Comparison of ENCODE assay signal across 14 mouse cellular contexts in genomic region chr3:101897377-101897974, GRCm38 (mm10). TPM values are rescaled to one million over a fixed set of nuclear protein-coding genes. Genes with fewer than 3 reads are reported as not detected.
DNase-seq lines count a peak whose midpoint lies in the region; ATAC-seq lines count a peak whose summit lies in the region.
"Had no signal": no experiment of that assay in that cellular context is flagged by ENCODE, and none has a peak within 500 bp of the region (broad histone marks: within the 10 kb centered on the region; RNA-seq: fewer than 3 reads in every experiment).

No protein-coding gene starts in this region.

- H3K4me2 ChIP-seq in forebrain, embryonic 13.5 days = no peak overlapping the region
- no peak overlapping the region for H3K4me2 ChIP-seq in forebrain, embryonic 11.5 days (ENCODE audit: low read depth, low read length, severe bottlenecking)
- H3K4me2 ChIP-seq in hindbrain, embryonic 14.5 days (replicated peaks) = no peak overlapping the region
- no peak overlapping the region for H3K4me2 ChIP-seq in neural tube, embryonic 14.5 days (ENCODE audit: low read depth, low read length)
- H3K4me2 ChIP-seq: embryonic facial prominence, embryonic 12.5 days; limb, embryonic 13.5 days; lung, embryonic 14.5 days had no signal

- no peak for DNase-seq in forebrain, embryonic 11.5 days (ENCODE audit: low spot score)
- DNase-seq in hindbrain, embryonic 14.5 days (ENCODE audit: low spot score) = no peak
- DNase-seq in hindbrain, embryonic 10.5 days (ENCODE audit: low spot score) = no peak
- DNase-seq in neural tube, embryonic 10.5 days (ENCODE audit: extremely low spot score, low spot score) = no peak
- DNase-seq in urinary bladder, adult 18-20 months (ENCODE audit: low spot score in 2 of 2) = no peak

- H3K4me1 ChIP-seq in forebrain, embryonic 13.5 days = peaks cover 7% of the 10 kb centered on the region
- no peaks in the 10 kb centered on the region for H3K4me1 ChIP-seq in forebrain, embryonic 11.5 days (replicated peaks; ENCODE audit: control insufficient read depth, insufficient read depth, low read length)
- H3K4me1 ChIP-seq in hindbrain, embryonic 14.5 days (replicated peaks; ENCODE audit: control insufficient read depth, insufficient read depth, low read length) = peaks cover 15% of the 10 kb centered on the region; the same call in 1 of the 2 replicates
- peaks cover 13% of the 10 kb centered on the region; the same call in 1 of the 2 replicates for H3K4me1 ChIP-seq in hindbrain, embryonic 10.5 days (replicated peaks)
- no peaks in the 10 kb centered on the region; the same call in 1 of the 2 replicates for H3K4me1 ChIP-seq in neural tube, embryonic 14.5 days (ENCODE audit: control insufficient read depth, insufficient read depth, low read length)
- H3K4me1 ChIP-seq: embryonic facial prominence, embryonic 12.5 days; megakaryocyte, embryonic 14.5 days had no signal

- H3K36me3 ChIP-seq in forebrain, embryonic 13.5 days (ENCODE audit: poor library complexity, severe bottlenecking) = no peaks in the 10 kb centered on the region
- no peaks in the 10 kb centered on the region for H3K36me3 ChIP-seq in forebrain, embryonic 11.5 days (ENCODE audit: control insufficient read depth, insufficient read depth, low read length)
- no peaks in the 10 kb centered on the region for H3K36me3 ChIP-seq in hindbrain, embryonic 14.5 days (replicated peaks; ENCODE audit: control insufficient read depth, insufficient read depth)
- 0 out of 2 replicates have a peak, but pooled peaks cover 5% of the 10 kb centered on the region for H3K36me3 ChIP-seq in hindbrain, embryonic 10.5 days
- H3K36me3 ChIP-seq in neural tube, embryonic 14.5 days (ENCODE audit: control insufficient read depth, insufficient read depth, low read length) = no peaks in the 10 kb centered on the region
- H3K36me3 ChIP-seq: embryonic facial prominence, embryonic 12.5 days had no signal

- no peak overlapping the region for H3K4me3 ChIP-seq in forebrain, embryonic 13.5 days
- H3K4me3 ChIP-seq in forebrain, embryonic 11.5 days (ENCODE audit: low read depth, low read length) = no peak overlapping the region
- no peak overlapping the region for H3K4me3 ChIP-seq in hindbrain, embryonic 14.5 days (replicated peaks; ENCODE audit: low read length)
- no peak overlapping the region for H3K4me3 ChIP-seq in hindbrain, embryonic 10.5 days
- no peak overlapping the region for H3K4me3 ChIP-seq in neural tube, embryonic 14.5 days (ENCODE audit: low read depth, low read length)
- H3K4me3 ChIP-seq: embryonic facial prominence, embryonic 12.5 days; heart, adult 2 months; limb, embryonic 13.5 days; megakaryocyte, embryonic 14.5 days had no signal

- peak overlapping the region; percentile 21; the same call in 1 of the 2 replicates for H3K27ac ChIP-seq in forebrain, embryonic 13.5 days
- no peak overlapping the region for H3K27ac ChIP-seq in forebrain, embryonic 11.5 days (ENCODE audit: low read depth, low read length)
- H3K27ac ChIP-seq in hindbrain, embryonic 14.5 days = peak overlapping the region; percentile 70
- no peak overlapping the region for H3K27ac ChIP-seq in hindbrain, embryonic 10.5 days
- H3K27ac ChIP-seq in neural tube, embryonic 14.5 days (ENCODE audit: low read depth, low read length) = no peak overlapping the region
- H3K27ac ChIP-seq: embryonic facial prominence, embryonic 12.5 days; heart, adult 2 months; limb, embryonic 13.5 days; liver, embryonic 14.5 days had no signal

- ATAC-seq in forebrain, embryonic 13.5 days = no peak
- ATAC-seq in forebrain, embryonic 11.5 days (replicated peaks; ENCODE audit: low FRiP score) = no peak
- no peak for ATAC-seq in hindbrain, embryonic 14.5 days (ENCODE audit: low FRiP score)
- peak; percentile 63; the same call in 1 of the 2 replicates for ATAC-seq in neural tube, embryonic 14.5 days (ENCODE audit: low read depth)

- no peak overlapping the region for H3K9ac ChIP-seq in forebrain, embryonic 13.5 days
- no peak overlapping the region for H3K9ac ChIP-seq in forebrain, embryonic 11.5 days (ENCODE audit: low read length)
- no peak overlapping the region for H3K9ac ChIP-seq in hindbrain, embryonic 14.5 days
- H3K9ac ChIP-seq in neural tube, embryonic 14.5 days (replicated peaks; ENCODE audit: low read depth, low read length) = no peak overlapping the region
- H3K9ac ChIP-seq: embryonic facial prominence, embryonic 12.5 days; limb, embryonic 13.5 days; liver, embryonic 14.5 days; lung, embryonic 14.5 days had no signal

- no peaks in the 10 kb centered on the region for H3K9me3 ChIP-seq in forebrain, embryonic 13.5 days (replicated peaks)
- H3K9me3 ChIP-seq in forebrain, embryonic 11.5 days (ENCODE audit: control insufficient read depth, low read length) = no peaks in the 10 kb centered on the region
- H3K9me3 ChIP-seq in hindbrain, embryonic 14.5 days (ENCODE audit: control insufficient read depth, low read length) = no peaks in the 10 kb centered on the region
- no peaks in the 10 kb centered on the region for H3K9me3 ChIP-seq in hindbrain, embryonic 10.5 days
- no peaks in the 10 kb centered on the region for H3K9me3 ChIP-seq in neural tube, embryonic 14.5 days (ENCODE audit: control insufficient read depth, low read length)
- H3K9me3 ChIP-seq: embryonic facial prominence, embryonic 12.5 days; limb, embryonic 13.5 days; megakaryocyte, embryonic 14.5 days had no signal

- no peaks in the 10 kb centered on the region for H3K27me3 ChIP-seq in forebrain, embryonic 13.5 days
- H3K27me3 ChIP-seq in forebrain, embryonic 11.5 days (ENCODE audit: control insufficient read depth, insufficient read depth, low read length) = no peaks in the 10 kb centered on the region
- H3K27me3 ChIP-seq in hindbrain, embryonic 14.5 days (ENCODE audit: control insufficient read depth, insufficient read depth, low read length) = no peaks in the 10 kb centered on the region
- H3K27me3 ChIP-seq in hindbrain, embryonic 10.5 days (ENCODE audit: insufficient read depth, poor library complexity, severe bottlenecking) = no peaks in the 10 kb centered on the region
- H3K27me3 ChIP-seq in neural tube, embryonic 14.5 days (ENCODE audit: control insufficient read depth, insufficient read depth, low read length) = no peaks in the 10 kb centered on the region
- H3K27me3 ChIP-seq: embryonic facial prominence, embryonic 12.5 days; limb, embryonic 13.5 days; megakaryocyte, embryonic 14.5 days had no signal

- WGBS in forebrain, embryonic 13.5 days = 84% methylated on average over 15 of the region's 15 CpGs
- WGBS in forebrain, embryonic 11.5 days = 93% methylated on average over 15 of the region's 15 CpGs
- 70% methylated on average over 15 of the region's 15 CpGs for WGBS in hindbrain, embryonic 14.5 days
- WGBS in hindbrain, embryonic 10.5 days = 94% methylated on average over 15 of the region's 15 CpGs
- 70% methylated on average over 15 of the region's 15 CpGs for WGBS in neural tube, embryonic 14.5 days

RNA-seq across cellular contexts. Expression of gene Slc22a15, which starts 26.8 kb away (rescaled TPM):
- 4.8 and 5.5 TPM in 2 replicates for polyA plus RNA-seq in forebrain, embryonic 13.5 days (2015; fragmentation: Nextera tagmentation; extraction: Ambion mirVana)
- 5.5 and 5.7 TPM in 2 replicates for polyA plus RNA-seq in forebrain, embryonic 11.5 days (2014; fragmentation: Nextera tagmentation; extraction: Ambion mirVana)
- polyA plus RNA-seq in hindbrain, embryonic 14.5 days (2014; fragmentation: Nextera tagmentation; extraction: Ambion mirVana) = 6.1 and 6.4 TPM in 2 replicates
- polyA plus RNA-seq in hindbrain, embryonic 10.5 days (2016; fragmentation: Nextera tagmentation; extraction: Ambion mirVana) = 5.4 and 9.9 TPM in 2 replicates
- polyA plus RNA-seq in neural tube, embryonic 14.5 days (2014; fragmentation: Nextera tagmentation; extraction: Ambion mirVana) = 6.1 and 7.0 TPM in 2 replicates

RNA-seq across cellular contexts. Expression of gene Mab21l3, which starts 48.7 kb away (rescaled TPM):
- polyA plus RNA-seq in forebrain, embryonic 13.5 days (2015; fragmentation: Nextera tagmentation; extraction: Ambion mirVana) = 0.50 and 0.54 TPM in 2 replicates
- polyA plus RNA-seq in forebrain, embryonic 11.5 days (2014; fragmentation: Nextera tagmentation; extraction: Ambion mirVana) = 0.92 and 1.2 TPM in 2 replicates
- polyA plus RNA-seq in hindbrain, embryonic 14.5 days (2014; fragmentation: Nextera tagmentation; extraction: Ambion mirVana) = 0.08 and 0.12 TPM in 2 replicates
- polyA plus RNA-seq in hindbrain, embryonic 10.5 days (2016; fragmentation: Nextera tagmentation; extraction: Ambion mirVana) = 0.47 TPM in 2 replicates
- polyA plus RNA-seq in neural tube, embryonic 14.5 days (2014; fragmentation: Nextera tagmentation; extraction: Ambion mirVana) = 0.12 TPM in 1 of 2 replicates, not detected in the other
- polyA plus RNA-seq: CD4-positive, CD25-positive, alpha-beta regulatory T cell, adult 4 months had no signal

Comparison
In these comparisons a context has a peak if more than half of its experiments do, and no peak if none do; other contexts are left out.
1. H3K27ac ChIP-seq: peak in forebrain, embryonic 13.5 days (single experiment) and hindbrain, embryonic 14.5 days (single experiment); none in forebrain, embryonic 11.5 days (single experiment), hindbrain, embryonic 10.5 days (single experiment) and neural tube, embryonic 14.5 days (single experiment).